17 mouse cellular contexts compared by ENCODE assay signal in the genomic region with DNA sequence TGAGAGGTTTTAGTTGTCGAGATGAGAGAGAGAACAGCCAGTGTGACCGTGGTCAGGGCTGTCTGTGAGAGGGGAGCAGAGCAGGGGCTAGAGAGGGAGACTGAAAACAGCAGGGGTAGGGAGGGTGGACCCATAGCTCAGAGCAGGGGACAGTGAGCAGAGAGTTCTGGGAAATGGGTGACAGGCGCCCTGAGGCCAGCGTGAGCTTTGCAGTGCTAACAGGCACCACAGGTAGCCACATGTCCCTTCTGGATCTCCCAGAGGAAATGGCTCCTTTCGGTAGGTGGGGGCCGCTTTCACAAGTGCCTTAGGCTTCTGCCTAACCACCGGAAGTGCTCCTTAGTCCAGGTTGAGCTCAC. TPM values are rescaled to one million over a fixed set of nuclear protein-coding genes. Genes with fewer than 3 reads are reported as not detected.
A peak's percentile ranks its signal among the peaks of the same experiment; 100 is the strongest.
DNase-seq lines count a peak whose midpoint lies in the region; ATAC-seq and TF ChIP-seq lines count a peak whose summit lies in the region.
"Had no signal": no experiment of that assay in that cellular context is flagged by ENCODE, and none has a peak within 500 bp of the region (broad histone marks: within the 10 kb centered on the region; RNA-seq: fewer than 3 reads in every experiment).

No protein-coding gene starts in this region.

- H3K9ac ChIP-seq in liver, embryonic 11.5 days (ENCODE audit: low read depth, low read length): no peak overlapping the region; the same call in 1 of the 2 replicates
- H3K9ac ChIP-seq in stomach, embryonic 16.5 days (ENCODE audit: low read length): no peak overlapping the region; the same call in 1 of the 2 replicates
- H3K9ac ChIP-seq: limb, embryonic 15.5 days; neural tube, embryonic 12.5 days had no signal

- peaks cover 9% of the 10 kb centered on the region; the same call in 1 of the 2 replicates for H3K36me3 ChIP-seq in kidney, adult 2 months (ENCODE audit: control insufficient read depth, insufficient read depth, low read length)
- H3K36me3 ChIP-seq in liver, embryonic 11.5 days (ENCODE audit: control insufficient read depth, insufficient read depth, low read length): peaks cover 7% of the 10 kb centered on the region; the same call in 1 of the 2 replicates
- H3K36me3 ChIP-seq in stomach, embryonic 16.5 days (ENCODE audit: control insufficient read depth, insufficient read depth, low read length): peaks cover 19% of the 10 kb centered on the region; the same call in 1 of the 2 replicates

- no peak for DNase-seq in kidney, adult 2 months
- DNase-seq in kidney, postnatal 25 days: no peak
- DNase-seq in liver, embryonic 11.5 days (ENCODE audit: low spot score): no peak
- no peak for DNase-seq in left cerebral cortex, adult 11 months (ENCODE audit: low spot score)
- DNase-seq in ovary, postnatal 10 days (ENCODE audit: low spot score): no peak
- DNase-seq: cerebellum, adult 8-10 months; embryo, embryonic 11 days; kidney, postnatal 4 days; thymus, adult 2 months had no signal

- no peak for TF ChIP-seq CTCF in kidney, adult 2 months (conservative IDR thresholded peaks at IDR 0.05; ENCODE audit: insufficient read depth, insufficient read length, low read depth, low read length)
- TF ChIP-seq CTCF in bone marrow, adult 2 months (IDR thresholded peaks at IDR 0.05; ENCODE audit: control insufficient read depth, insufficient read depth, low read length): no peak

- WGBS in kidney, adult 2 months: 79% methylated on average over 7 of the region's 7 CpGs
- WGBS in bone marrow, adult 2 months: 84% methylated on average over 7 of the region's 7 CpGs
- WGBS in liver, embryonic 11.5 days: 56% methylated on average over 7 of the region's 7 CpGs
- 58% methylated on average over 7 of the region's 7 CpGs for WGBS in stomach, embryonic 16.5 days

- ATAC-seq in liver, embryonic 11.5 days (replicated peaks; ENCODE audit: low FRiP score): peak; percentile 65
- no peak for ATAC-seq in stomach, embryonic 16.5 days (ENCODE audit: insufficient read depth, low FRiP score)
- ATAC-seq: midbrain, embryonic 16.5 days; Patski had no signal

- H3K4me1 ChIP-seq in kidney, adult 2 months (ENCODE audit: control insufficient read depth, insufficient read depth, low read length): peaks cover 19% of the 10 kb centered on the region; the same call in 1 of the 2 replicates
- H3K4me1 ChIP-seq in bone marrow, adult 2 months (ENCODE audit: control insufficient read depth, insufficient read depth, low read length): peaks cover 1% of the 10 kb centered on the region; the same call in 1 of the 2 replicates
- H3K4me1 ChIP-seq in liver, embryonic 11.5 days (replicated peaks; ENCODE audit: control insufficient read depth, insufficient read depth, low read length): peaks cover 12% of the 10 kb centered on the region
- H3K4me1 ChIP-seq in stomach, embryonic 16.5 days (ENCODE audit: control insufficient read depth, insufficient read depth, low read length): peaks cover 7% of the 10 kb centered on the region; the same call in 1 of the 2 replicates
- H3K4me1 ChIP-seq: limb, embryonic 15.5 days; neural tube, embryonic 12.5 days had no signal

- no peak overlapping the region for H3K4me3 ChIP-seq in kidney, adult 2 months (ENCODE audit: insufficient read depth, low read depth, low read length)
- no peak overlapping the region for H3K4me3 ChIP-seq in bone marrow, adult 2 months (replicated peaks; ENCODE audit: control insufficient read depth, low read depth, low read length)
- H3K4me3 ChIP-seq in liver, embryonic 11.5 days (ENCODE audit: low read depth, low read length): no peak overlapping the region
- no peak overlapping the region for H3K4me3 ChIP-seq in stomach, embryonic 16.5 days (replicated peaks; ENCODE audit: low read length)
- H3K4me3 ChIP-seq: left cerebral cortex, adult 2 months; limb, embryonic 15.5 days; neural tube, embryonic 12.5 days had no signal

- no peaks in the 10 kb centered on the region for H3K27me3 ChIP-seq in kidney, adult 2 months (replicated peaks; ENCODE audit: control insufficient read depth, insufficient read depth, low read length)
- no peaks in the 10 kb centered on the region for H3K27me3 ChIP-seq in liver, embryonic 11.5 days (replicated peaks; ENCODE audit: control insufficient read depth, insufficient read depth, low read length)
- H3K27me3 ChIP-seq in stomach, embryonic 16.5 days (ENCODE audit: control insufficient read depth, insufficient read depth, low read length): no peaks in the 10 kb centered on the region
- H3K27me3 ChIP-seq: limb, embryonic 15.5 days; neural tube, embryonic 12.5 days; Patski had no signal

- no peaks in the 10 kb centered on the region for H3K9me3 ChIP-seq in liver, embryonic 11.5 days (ENCODE audit: control insufficient read depth, low read length)
- H3K9me3 ChIP-seq in stomach, embryonic 16.5 days (replicated peaks; ENCODE audit: control insufficient read depth, low read length): no peaks in the 10 kb centered on the region
- H3K9me3 ChIP-seq: limb, embryonic 15.5 days; neural tube, embryonic 12.5 days had no signal

- H3K4me2 ChIP-seq in liver, embryonic 11.5 days: no peak overlapping the region
- H3K4me2 ChIP-seq in stomach, embryonic 16.5 days (ENCODE audit: low read depth, low read length): no peak overlapping the region
- H3K4me2 ChIP-seq: limb, embryonic 15.5 days; neural tube, embryonic 12.5 days had no signal

- H3K27ac ChIP-seq in kidney, adult 2 months (ENCODE audit: insufficient read depth, low read depth, low read length): peak overlapping the region; percentile 75
- H3K27ac ChIP-seq in bone marrow, adult 2 months (ENCODE audit: control insufficient read depth, insufficient read depth, low read depth, low read length, poor library complexity): peak overlapping the region; percentile 55; the same call in 1 of the 2 replicates
- peak overlapping the region; percentile 88 for H3K27ac ChIP-seq in liver, embryonic 11.5 days (ENCODE audit: low read depth, low read length)
- peak overlapping the region; percentile 26; the same call in 1 of the 2 replicates for H3K27ac ChIP-seq in stomach, embryonic 16.5 days (ENCODE audit: low read length)
- H3K27ac ChIP-seq: left cerebral cortex, adult 2 months; limb, embryonic 15.5 days; macrophage; neural tube, embryonic 12.5 days had no signal

- no peak for TF ChIP-seq POLR2A in kidney, adult 2 months (IDR thresholded peaks at IDR 0.05; ENCODE audit: low read depth, low read length)
- no peak for TF ChIP-seq POLR2A in bone marrow, adult 2 months (IDR thresholded peaks at IDR 0.05; ENCODE audit: borderline replicate concordance, control insufficient read depth, low read depth, low read length)

RNA-seq across cellular contexts. Expression of a gene that starts 9.9 kb away (rescaled TPM):
- polyA plus RNA-seq in kidney, adult 2 months (2012; rRNA removed): 226 and 357 TPM in 2 replicates
- 20.2 and 49.4 TPM in 2 replicates for polyA plus RNA-seq in bone marrow, adult 2 months (2011; ENCODE audit: insufficient read depth, insufficient read length, low replicate concordance, missing spikeins)
- polyA plus RNA-seq in liver, embryonic 11.5 days (2014; fragmentation: Nextera tagmentation; extraction: Ambion mirVana): 22.0 and 23.8 TPM in 2 replicates
- 21.5 and 21.7 TPM in 2 replicates for polyA plus RNA-seq in stomach, embryonic 16.5 days (2015; fragmentation: Nextera tagmentation; extraction: Ambion mirVana)

Comparison
In these comparisons a context has a peak if more than half of its experiments do, and no peak if none do; other contexts are left out.
1. H3K27ac ChIP-seq: peak in every context shown above with its lines; median percentile 88 in liver, embryonic 11.5 days; 75 in kidney, adult 2 months; 55 in bone marrow, adult 2 months; 26 in stomach, embryonic 16.5 days.